Mouse (Mus musculus) thymus, postnatal 0 days (tissue): ENCODE data around the gene Napb. TPM values are rescaled to one million over a fixed set of nuclear protein-coding genes. Genes with fewer than 3 reads are reported as not detected.
"Not testable (repeated sequence)": the region's sequence is repeated elsewhere in the genome, so short reads cannot be mapped to it uniquely, and the experiment has no call there.

ENCODE experiments used
- DNase-seq: peaks from one replicate; pipeline ENCODE4 v3.0.0-alpha.2; 2015; ENCODE audit warnings: low spot score
- polyA plus RNA-seq: library from polyadenylated mRNA; unstranded; fragments of >200 nt; fragmentation: Nextera tagmentation; extraction: Ambion mirVana; gene quantifications from 2 replicates; pipeline ENCODE4 v1.2.1, GENCODE M21; 2015

The Napb gene
- 0.51 and 0.74 TPM in 2 replicates for polyA plus RNA-seq

- peak; percentile 69 for DNase-seq
Measured at GRCm38 (mm10) chr2:148732327-148733000, at the start of gene Napb. Napb (minus strand) TSS chr2:148732467.

- no peak for DNase-seq
Measured at GRCm38 (mm10) chr2:148781709-148782108, 49.4 kb upstream of the Napb start, which contains the start of gene 8030411F24Rik. 8030411F24Rik (plus strand) TSS chr2:148782009.

DNA sequence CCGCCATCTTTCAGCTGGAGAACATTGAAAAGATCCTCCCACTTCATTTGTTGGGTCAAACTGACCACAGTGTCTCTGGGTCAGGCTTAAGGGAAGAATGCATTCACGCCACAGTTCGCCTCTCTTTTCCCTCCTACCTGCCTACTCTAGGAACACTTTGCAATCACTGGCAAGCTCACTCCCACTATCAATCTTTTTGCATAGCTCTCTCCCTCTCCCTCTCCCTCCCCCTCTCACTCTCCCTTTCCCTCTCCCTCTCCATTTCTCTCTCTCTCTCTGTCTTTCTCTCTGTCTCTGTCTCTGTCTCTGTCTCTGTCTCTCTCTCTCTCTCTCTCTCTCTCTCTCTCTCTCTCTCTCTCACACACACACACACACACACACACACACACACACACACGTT lies 39.1 kb upstream of the Napb start, which contains the start of gene Cst11:
Gene Cst11, minus strand, starts transcription at position 101 of the 400 bp plus-strand sequence.
- not testable (repeated sequence) for DNase-seq

GRCm38 (mm10) chr2:148763648-148764388 lies 31.6 kb upstream of the Napb start:
- no peak for DNase-seq

- DNase-seq: no peak
Measured at GRCm38 (mm10) chr2:148754310-148754846, 22.1 kb upstream of the Napb start.

DNA sequence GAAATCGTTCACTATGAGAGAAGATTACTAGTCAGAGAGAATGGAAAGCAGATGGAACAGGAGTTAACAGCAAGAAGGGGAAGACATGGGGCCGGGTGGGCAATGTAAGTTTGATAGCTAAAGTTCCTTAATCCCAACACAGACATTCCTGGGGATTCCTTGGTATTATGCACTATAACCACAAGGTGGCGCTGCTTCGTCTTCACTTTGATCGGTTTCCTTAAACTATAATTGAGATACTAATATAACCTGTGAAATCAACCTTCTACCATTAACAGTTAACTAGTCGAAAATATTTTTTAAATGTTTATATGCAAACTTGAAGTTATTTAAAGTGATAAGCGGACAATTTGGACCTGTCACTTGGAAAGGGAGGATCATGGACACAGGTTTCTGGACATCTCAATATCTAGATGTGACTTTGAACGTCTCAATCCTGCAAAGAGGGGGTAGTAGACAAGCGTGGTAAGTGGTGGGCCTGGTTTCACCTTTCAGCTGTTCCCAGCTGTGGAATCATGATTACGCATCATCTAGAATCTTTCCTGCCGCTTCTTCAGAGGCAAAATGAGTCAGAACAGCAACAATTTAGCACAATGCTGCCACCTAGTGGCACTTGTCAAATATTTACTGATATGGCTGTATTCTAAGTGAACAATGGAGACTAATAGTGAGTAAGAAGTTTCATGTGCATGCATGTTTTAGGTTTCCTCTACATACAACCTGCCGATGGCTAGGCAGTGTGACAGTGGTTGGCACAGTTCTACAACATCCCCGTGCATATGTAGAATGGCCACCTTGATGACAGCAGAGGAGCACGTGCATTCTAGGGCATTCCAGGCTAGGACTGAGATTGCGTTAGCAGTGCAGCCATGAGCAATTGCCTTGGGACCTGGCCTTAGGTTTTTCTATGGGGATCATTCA lies 19.9 kb upstream of the Napb start:
- DNase-seq: peak; percentile 82

GRCm38 (mm10) chr2:148750058-148750457 lies 17.8 kb upstream of the Napb start, which contains the start of gene Cstl1:
Cstl1 (plus strand) TSS chr2:148750358.
- DNase-seq: no peak

GRCm38 (mm10) chr2:148743846-148744407 lies 11.7 kb upstream of the Napb start:
- DNase-seq: no peak

- no peak for DNase-seq
Measured at GRCm38 (mm10) chr2:148743001-148743400, 10.7 kb upstream of the Napb start.

DNA sequence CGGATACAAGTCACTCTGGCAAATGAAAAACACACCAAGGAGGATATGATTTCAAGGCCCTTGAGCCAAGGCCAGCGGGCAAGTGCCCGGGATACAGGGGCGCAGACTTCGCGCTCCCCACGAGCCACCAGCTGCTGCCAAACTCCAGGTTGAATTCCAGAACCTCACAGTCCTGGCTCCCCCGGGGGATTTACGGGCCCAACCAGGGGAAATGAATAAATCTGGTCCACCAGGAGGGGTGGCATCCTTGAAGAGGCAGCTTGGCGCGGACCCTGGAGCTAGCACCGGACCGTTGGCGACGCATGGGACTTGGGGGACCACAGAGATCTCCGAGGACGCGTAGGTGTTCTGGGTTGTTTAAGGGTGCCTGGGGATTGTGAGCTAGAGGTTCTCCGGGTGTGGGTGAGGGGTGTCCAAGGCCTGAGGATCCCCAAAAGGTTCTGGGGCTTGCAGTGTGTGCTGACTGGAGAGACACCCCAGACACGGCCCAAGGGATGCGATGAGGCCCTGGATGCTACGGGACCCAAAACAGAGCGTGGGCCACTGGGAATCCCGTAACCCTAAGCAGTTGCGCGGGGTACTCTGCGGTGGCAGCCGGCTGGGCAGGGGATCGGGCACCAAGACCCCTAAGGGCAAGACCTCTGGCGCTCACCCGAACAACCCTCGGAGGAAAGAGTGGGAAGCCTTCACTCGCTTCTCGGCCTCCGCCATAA lies 497 bp downstream of the Napb start:
- peak; percentile 4 for DNase-seq

GRCm38 (mm10) chr2:148719271-148719995 lies 12.8 kb downstream of the Napb start:
- no peak for DNase-seq

DNA sequence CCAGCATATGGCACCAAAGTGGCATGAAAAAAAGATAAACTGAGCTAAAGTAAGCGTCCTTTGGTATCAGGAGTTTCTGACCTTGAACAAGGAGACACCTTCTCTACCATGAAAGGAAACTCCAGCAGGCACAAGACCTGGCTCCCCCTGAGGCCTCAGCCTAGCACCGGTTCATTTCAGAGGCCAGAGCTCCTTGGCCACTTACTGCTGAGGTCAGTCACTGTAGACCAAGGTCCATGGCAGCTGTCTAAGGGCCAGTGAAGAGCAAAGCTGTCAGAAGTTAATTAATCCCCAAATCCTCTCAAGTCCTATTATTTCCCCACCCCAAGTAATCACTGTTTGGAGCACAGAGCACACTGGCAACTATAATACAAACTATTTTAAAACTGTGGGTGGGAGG lies 15.2 kb downstream of the Napb start:
- DNase-seq: no peak

- DNase-seq: no peak
Measured at GRCm38 (mm10) chr2:148712326-148712725, 19.9 kb downstream of the Napb start.

GRCm38 (mm10) chr2:148707202-148707530 lies 25.1 kb downstream of the Napb start:
- no peak for DNase-seq

DNA sequence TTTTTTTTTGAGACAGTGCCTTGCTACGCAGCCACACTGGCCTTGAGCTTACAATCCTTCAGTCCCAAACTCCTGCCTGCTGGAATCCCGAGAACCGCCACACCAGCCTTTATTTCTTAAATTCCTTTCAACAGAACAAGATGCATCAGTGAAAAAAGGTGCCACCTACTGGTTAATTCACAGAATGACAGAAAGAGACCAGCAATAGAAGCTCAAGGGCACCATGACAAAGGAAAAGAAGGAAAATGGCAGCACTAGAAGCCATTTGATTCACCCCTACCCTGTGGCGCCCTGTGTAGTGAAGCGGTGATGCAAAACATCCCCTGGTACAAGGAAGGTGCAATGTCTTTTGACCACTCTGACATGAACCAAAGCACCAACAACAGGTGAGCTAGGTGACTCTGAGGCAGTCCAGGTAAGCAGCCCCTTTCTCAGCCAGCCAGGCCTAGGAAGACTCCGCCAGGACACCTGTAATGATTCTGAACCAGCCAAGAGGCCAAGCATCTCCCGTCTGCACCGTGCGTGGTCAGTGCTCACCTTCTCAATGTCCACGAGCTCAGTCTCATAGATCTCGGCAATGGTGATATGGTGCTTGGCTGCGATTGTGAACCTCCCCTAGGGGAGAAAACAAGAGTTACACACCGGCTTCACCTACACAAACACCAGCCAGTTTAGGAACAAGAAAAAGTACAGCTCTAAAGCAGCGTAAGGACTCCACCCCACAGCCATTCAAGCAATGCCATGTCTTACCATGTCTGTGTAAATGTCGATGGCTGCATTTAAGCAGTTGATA lies 25.7 kb downstream of the Napb start:
- DNase-seq: peak; percentile 31

DNA sequence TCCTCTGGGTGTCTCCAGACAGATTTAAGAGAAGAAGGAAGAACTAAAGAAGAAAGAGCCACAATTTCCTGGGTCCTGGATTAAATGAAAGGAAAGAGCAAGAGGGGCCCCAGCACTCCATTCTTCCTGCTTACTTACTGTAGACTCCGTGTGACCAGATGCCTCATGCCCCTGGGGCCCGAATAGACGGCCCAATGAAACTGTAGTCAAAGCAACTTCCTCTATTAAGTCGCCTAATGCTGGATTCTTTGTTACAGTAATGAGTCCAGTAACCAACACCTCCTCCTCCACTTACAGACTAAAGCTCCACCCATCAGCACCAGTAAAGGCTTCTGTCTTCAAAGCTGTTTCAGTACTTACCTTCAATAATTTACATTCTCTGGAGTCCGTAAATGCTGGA lies 33.7 kb downstream of the Napb start:
- DNase-seq: no peak

GRCm38 (mm10) chr2:148690781-148691180 lies 41.5 kb downstream of the Napb start:
- DNase-seq: no peak

DNA sequence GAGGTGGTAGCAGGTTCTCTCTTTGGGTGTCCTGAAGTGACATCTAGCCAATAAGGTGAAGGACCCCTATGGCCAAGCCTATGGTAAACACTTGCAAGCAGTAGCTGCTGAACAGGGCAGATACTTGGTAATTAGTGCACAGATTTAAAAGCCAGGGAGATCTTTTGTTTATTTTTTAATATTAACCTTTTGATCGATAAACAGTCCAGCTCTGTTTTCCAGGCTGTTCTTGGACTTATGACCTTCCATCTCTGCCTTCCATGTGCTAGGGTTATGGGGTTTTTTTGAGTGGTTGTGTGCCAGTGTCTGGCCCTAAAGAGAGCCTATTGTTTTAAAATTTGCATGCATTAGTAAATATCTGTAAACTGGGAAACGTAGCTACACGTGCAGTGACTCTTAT lies 42.0 kb downstream of the Napb start:
- DNase-seq: no peak
